Mouse (Mus musculus) liver, embryonic 13.5 days (tissue): Measurements from ENCODE around the gene Ccdc93. TPM values are rescaled to one million over a fixed set of nuclear protein-coding genes. Genes with fewer than 3 reads are reported as not detected.
A peak's percentile ranks its signal among the peaks of the same experiment; 100 is the strongest.

Source experiments
- ATAC-seq: fragments of 200-750 bp; cut with Nextera tagmentation; 2 replicates; pipeline ENCODE4 v1.8.0; 2017; ENCODE audit warnings: low read depth, mild to moderate bottlenecking, moderate number of reproducible peaks, moderate library complexity
- DNase-seq: peaks from one replicate; pipeline ENCODE4 v3.0.0; 2022
- H3K27ac ChIP-seq: fragments of 300-500 bp; sonication (generic); 2 replicates; pipeline ENCODE4 v1.5.1; 2015; ENCODE audit warnings: moderate library complexity, mild to moderate bottlenecking, inconsistent platforms
- H3K27me3 ChIP-seq: fragments of 300-500 bp; sonication (generic); 2 replicates; pipeline ENCODE4 v1.6.1; 2015; ENCODE audit warnings: mild to moderate bottlenecking, inconsistent platforms
- H3K36me3 ChIP-seq: fragments of 300-500 bp; sonication (generic); 2 replicates; pipeline ENCODE4 v1.6.1; 2015; ENCODE audit warnings: mild to moderate bottlenecking, inconsistent platforms
- H3K4me1 ChIP-seq: fragments of 300-500 bp; sonication (generic); replicated peaks from 2 replicates; pipeline ENCODE4 v1.6.1; 2015; ENCODE audit warnings: inconsistent platforms
- H3K4me2 ChIP-seq: fragments of 300-500 bp; sonication (generic); 2 replicates; pipeline ENCODE4 v1.6.1; 2015; ENCODE audit warnings: inconsistent platforms, mild to moderate bottlenecking, moderate library complexity
- H3K4me3 ChIP-seq: fragments of 300-500 bp; sonication (generic); replicated peaks from 2 replicates; pipeline ENCODE4 v1.5.1; 2015; ENCODE audit warnings: mild to moderate bottlenecking, inconsistent platforms
- H3K9ac ChIP-seq: fragments of 300-500 bp; sonication (generic); 2 replicates; pipeline ENCODE4 v1.6.1; 2015; ENCODE audit warnings: mild to moderate bottlenecking, inconsistent platforms
- H3K9me3 ChIP-seq: fragments of 300-500 bp; sonication (generic); replicated peaks from 2 replicates; pipeline ENCODE4 v1.6.1; 2016; ENCODE audit warnings: inconsistent platforms
- WGBS: fragments of 180-500 bp; shearing (Covaris S2); methylation state at CpG from one replicate; pipeline ENCODE4 v1.1.7; 2015; ENCODE audit not compliant: insufficient replicate concordance; 5-methylcytosine and 5-hydroxymethylcytosine counted together
- polyA plus RNA-seq: library from polyadenylated mRNA; unstranded; fragments of >200 nt; fragmentation: Nextera tagmentation; extraction: Ambion mirVana; gene quantifications from 2 replicates; pipeline ENCODE4 v1.2.1, GENCODE M21; 2015

Ccdc93 gene
- polyA plus RNA-seq, 1 experiment from 2014 or later = 3.7 TPM

DNA sequence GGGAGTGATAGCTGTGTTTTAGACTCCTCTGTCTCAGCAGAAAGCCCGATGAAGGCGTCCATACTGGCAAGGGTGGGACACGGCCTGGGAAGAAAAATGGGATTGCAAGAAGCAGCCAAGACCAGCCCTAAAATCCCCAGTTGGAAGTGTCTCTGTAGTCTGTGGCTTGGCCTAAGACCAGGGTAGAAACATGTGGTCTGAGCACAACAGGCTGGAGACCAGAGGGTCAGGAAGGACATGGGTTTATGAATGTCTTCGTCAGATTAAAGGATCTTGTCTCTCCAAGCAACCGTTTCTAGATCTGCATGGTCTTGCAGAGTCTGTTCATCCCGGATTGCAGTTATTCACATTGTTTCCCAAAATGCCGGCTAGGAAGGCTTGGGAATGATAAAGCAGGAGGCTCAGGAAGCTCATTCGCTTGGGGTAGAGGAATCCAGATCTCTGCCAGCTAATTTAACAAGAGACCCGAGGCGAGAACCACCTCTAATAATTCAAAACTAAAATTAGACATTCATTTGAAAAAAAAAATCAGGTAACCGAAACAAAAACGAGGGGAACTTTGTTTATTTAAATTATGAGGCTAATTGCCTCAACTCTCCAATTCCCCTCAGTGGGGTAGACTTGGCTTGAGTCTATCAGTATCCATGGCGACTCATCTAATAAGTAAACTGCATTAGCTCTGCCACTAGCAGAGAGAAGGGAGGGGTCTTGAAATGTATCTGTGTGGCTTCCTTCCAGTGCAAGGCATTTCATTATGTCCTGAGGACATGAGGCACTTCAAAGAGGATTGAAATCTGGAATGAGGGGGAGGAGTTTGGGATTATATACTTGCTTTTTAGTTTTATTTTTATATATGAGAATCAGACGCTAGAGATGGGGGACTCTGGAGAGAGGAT, 31.6 kb upstream of the Ccdc93 start:
- Histone ChIP-seq H3K9ac (no peak overlapping the region), H3K4me2 (no peak overlapping the region), H3K9me3 (no peaks in the 10 kb centered on the region), H3K4me1 (no peaks in the 10 kb centered on the region), H3K27ac (no peak overlapping the region), H3K4me3 (no peak overlapping the region), H3K36me3 (no peaks in the 10 kb centered on the region), H3K27me3 (no peaks in the 10 kb centered on the region)
- DNase-seq (no peak), ATAC-seq (no peak)
- 53% methylated on average over 14 of the region's 14 CpGs for WGBS

DNA sequence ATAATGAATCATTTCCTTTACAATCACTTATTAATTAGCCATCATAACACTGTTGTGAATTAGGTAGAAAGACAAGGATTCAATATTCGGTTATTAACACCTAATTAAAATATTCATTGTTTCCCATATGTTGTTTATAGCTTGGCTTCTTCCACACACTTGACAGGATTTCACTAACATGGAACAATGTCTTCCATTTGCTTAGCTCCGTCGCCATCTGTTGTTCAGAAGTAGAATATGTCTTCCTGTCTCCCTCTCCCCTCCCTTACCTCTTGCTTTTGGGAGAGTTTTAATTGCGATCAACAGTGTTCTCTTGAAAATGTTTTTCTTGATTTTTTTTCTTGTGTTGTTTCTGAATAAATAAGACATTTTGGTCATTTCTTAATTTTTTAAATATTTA, 30.6 kb upstream of the Ccdc93 start:
- Histone ChIP-seq H3K4me3 (no peak overlapping the region), H3K27me3 (no peaks in the 10 kb centered on the region), H3K4me1 (no peaks in the 10 kb centered on the region), H3K36me3 (no peaks in the 10 kb centered on the region), H3K9ac (no peak overlapping the region), H3K9me3 (no peaks in the 10 kb centered on the region), H3K4me2 (no peak overlapping the region), H3K27ac (no peak overlapping the region)
- DNase-seq (no peak), ATAC-seq (no peak)
- 21% methylated on average over 4 of the region's 4 CpGs for WGBS

- no peaks in the 10 kb centered on the region for H3K27me3 ChIP-seq
- WGBS = 35% methylated on average over 4 of the region's 4 CpGs
- DNase-seq (no peak), ATAC-seq (no peak)
- H3K9me3 ChIP-seq = no peaks in the 10 kb centered on the region
- H3K4me3 ChIP-seq = no peak overlapping the region
- no peaks in the 10 kb centered on the region for H3K36me3 ChIP-seq
- H3K9ac ChIP-seq = no peak overlapping the region
- no peaks in the 10 kb centered on the region for H3K4me1 ChIP-seq
- H3K27ac ChIP-seq = no peak overlapping the region
- H3K4me2 ChIP-seq = no peak overlapping the region
Measured at GRCm38 (mm10) chr1:121419084-121419483, 11.8 kb upstream of the Ccdc93 start.

DNA sequence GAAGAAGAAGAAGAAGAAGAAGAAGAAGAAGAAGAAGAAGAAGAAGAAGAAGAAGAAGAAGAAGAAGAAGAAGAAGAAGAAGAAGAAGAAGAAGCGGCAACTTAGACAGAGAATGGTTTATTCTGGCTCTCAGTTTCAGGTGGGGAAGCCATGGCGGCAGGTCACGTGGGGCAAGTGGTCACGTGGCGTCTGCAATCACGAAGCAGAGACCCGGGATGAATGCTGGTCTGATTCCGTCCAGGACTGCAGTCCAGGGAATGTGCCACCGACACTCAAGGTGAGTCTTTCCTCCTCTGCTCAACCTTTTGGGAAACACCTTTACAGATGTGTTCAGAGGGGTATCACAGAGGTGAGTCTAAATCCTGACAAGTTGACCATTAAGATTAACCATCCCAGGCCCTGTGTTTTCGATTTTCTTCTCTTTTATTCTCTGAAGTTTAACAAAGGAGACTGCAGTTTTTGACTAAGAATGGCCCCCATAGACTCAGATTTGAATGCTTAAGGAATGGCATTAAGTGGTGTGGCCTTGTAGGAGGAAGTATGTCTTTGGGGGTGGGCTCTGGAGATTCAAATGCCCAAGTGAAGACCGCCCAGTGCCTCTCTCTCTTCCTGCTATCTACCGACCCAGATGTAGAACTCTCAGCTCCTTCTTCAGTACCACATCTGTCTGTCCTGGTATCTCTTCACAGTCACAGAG, 11.1 kb upstream of the Ccdc93 start:
- 72% methylated on average over 12 of the region's 12 CpGs for WGBS

DNA sequence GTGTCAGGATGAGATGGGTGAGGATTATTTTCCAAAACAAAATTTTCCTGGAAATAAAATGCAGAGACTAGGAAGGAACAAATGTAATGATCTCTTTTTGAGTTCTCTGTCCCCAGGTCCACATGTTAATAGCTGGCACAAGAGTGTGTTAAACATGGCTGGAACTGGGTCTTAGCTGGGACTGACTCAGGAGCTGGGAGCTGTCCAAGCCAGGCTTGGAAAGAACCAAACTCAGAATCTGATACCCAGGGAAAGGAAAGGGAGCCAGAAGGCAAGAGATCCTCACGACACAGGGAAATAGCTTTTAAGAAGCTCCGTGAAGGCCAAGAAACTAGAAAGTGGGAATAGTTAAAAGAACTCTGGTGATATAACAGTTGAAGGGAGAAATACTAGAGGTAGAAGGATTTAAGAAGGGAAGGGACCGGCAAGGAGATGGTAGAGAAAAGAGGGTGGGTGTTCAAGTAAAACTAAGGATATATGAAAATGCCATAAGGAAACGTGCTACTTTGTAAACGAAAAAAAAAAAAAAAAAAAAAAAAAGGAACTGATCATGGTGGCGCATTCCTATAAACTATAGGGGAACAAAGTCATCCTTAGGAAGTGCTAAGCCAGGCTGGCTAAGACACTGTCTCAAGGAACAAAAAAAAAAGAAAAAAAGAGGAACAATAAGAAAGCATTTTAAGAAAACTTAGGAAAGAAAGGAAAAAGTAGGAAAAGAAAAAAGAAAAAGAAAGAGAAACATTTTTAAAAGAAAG, 489 bp upstream of the Ccdc93 start:
- no peak overlapping the region for H3K27ac ChIP-seq
- peaks cover 7% of the 10 kb centered on the region; the same call in 1 of the 2 replicates for H3K36me3 ChIP-seq
- peak overlapping the region; percentile 97 for H3K4me2 ChIP-seq
- H3K4me3 ChIP-seq = no peak overlapping the region
- ATAC-seq (no peak), DNase-seq (no peak)
- H3K27me3 ChIP-seq = no peaks in the 10 kb centered on the region
- no peak overlapping the region for H3K9ac ChIP-seq
- H3K9me3 ChIP-seq = no peaks in the 10 kb centered on the region
- H3K4me1 ChIP-seq = peaks cover 14% of the 10 kb centered on the region
- 19% methylated on average over 6 of the region's 6 CpGs for WGBS

More for the DNA sequence above, 11.1 kb upstream of the Ccdc93 start:
- Histone ChIP-seq H3K9ac (no peak overlapping the region), H3K4me2 (no peak overlapping the region), H3K9me3 (no peaks in the 10 kb centered on the region), H3K27me3 (no peaks in the 10 kb centered on the region), H3K4me1 (no peaks in the 10 kb centered on the region), H3K36me3 (no peaks in the 10 kb centered on the region), H3K4me3 (no peak overlapping the region), H3K27ac (no peak overlapping the region)
- DNase-seq (no peak), ATAC-seq (no peak)

- 82% methylated on average over 7 of the region's 7 CpGs for WGBS
- no peak overlapping the region for H3K9ac ChIP-seq
- no peak overlapping the region for H3K27ac ChIP-seq
- peaks cover 25% of the 10 kb centered on the region for H3K36me3 ChIP-seq
- no peak overlapping the region for H3K4me2 ChIP-seq
- H3K4me3 ChIP-seq = no peak overlapping the region
- H3K4me1 ChIP-seq = peaks cover 14% of the 10 kb centered on the region
- no peaks in the 10 kb centered on the region for H3K9me3 ChIP-seq
- H3K27me3 ChIP-seq = no peaks in the 10 kb centered on the region
- DNase-seq = no peak
- ATAC-seq = no peak
Measured at GRCm38 (mm10) chr1:121435981-121436380, 5.1 kb downstream of the Ccdc93 start.

- peak; percentile 21 for DNase-seq
Measured at GRCm38 (mm10) chr1:121440535-121441381, 9.9 kb downstream of the Ccdc93 start.

DNA sequence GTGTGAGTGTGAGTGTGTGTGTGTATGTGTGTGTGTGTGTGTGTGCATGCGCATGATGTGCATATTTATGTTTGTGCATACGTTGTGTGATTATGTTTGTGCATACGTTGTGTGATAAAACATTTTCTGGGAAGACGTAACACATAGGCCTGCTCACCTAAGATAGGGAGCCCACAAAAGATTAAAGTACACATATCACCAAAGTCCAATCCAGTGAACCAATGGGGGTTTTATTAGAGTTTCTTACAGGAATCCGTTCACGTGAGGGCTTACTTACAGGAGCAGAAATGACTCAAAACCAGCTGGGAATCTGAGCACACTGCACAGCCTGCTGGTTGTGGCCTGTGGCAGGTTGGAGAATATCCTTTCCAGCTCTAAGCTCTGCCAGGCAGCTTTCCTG, 13.3 kb downstream of the Ccdc93 start:
- no peak overlapping the region for H3K4me2 ChIP-seq
- peaks cover 4% of the 10 kb centered on the region; the same call in 1 of the 2 replicates for H3K4me1 ChIP-seq
- H3K4me3 ChIP-seq = no peak overlapping the region
- no peaks in the 10 kb centered on the region for H3K27me3 ChIP-seq
- no peak overlapping the region for H3K9ac ChIP-seq
- H3K9me3 ChIP-seq = no peaks in the 10 kb centered on the region
- 45% methylated on average over 6 of the region's 6 CpGs for WGBS
- no peak for DNase-seq
- peak; percentile 54; the same call in 1 of the 2 replicates for ATAC-seq
- peaks cover 64% of the 10 kb centered on the region for H3K36me3 ChIP-seq
- H3K27ac ChIP-seq = no peak overlapping the region

More at GRCm38 (mm10) chr1:121440535-121441381, 9.9 kb downstream of the Ccdc93 start:
- no peak overlapping the region for H3K4me2 ChIP-seq
- H3K4me3 ChIP-seq = no peak overlapping the region
- ATAC-seq = no peak
- H3K27me3 ChIP-seq = no peaks in the 10 kb centered on the region
- H3K4me1 ChIP-seq = peaks cover 4% of the 10 kb centered on the region; the same call in 1 of the 2 replicates
- H3K27ac ChIP-seq = no peak overlapping the region
- 58% methylated on average over 13 of the region's 13 CpGs for WGBS
- H3K36me3 ChIP-seq = peaks cover 52% of the 10 kb centered on the region
- H3K9ac ChIP-seq = no peak overlapping the region
- no peaks in the 10 kb centered on the region for H3K9me3 ChIP-seq

DNA sequence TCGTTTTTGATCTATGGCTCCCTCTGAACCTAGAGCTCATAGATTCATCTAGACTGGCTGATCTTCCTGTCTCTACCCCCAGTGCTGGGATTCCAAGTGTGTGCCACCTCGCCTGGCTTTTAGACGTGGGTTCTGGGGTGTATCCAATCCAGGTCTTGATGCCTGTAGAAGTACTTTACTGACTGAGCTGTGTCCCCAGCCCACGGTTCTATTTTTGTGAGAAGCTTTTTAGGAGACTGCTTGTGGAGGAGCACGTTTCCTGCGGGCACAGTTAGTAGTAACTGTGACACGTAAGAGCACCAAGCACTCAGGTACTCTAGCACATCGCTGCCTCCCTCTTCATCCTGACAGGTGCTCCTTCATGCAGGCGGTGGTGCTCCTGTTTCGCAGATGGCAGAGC, 16.4 kb downstream of the Ccdc93 start:
- Histone ChIP-seq H3K27ac (no peak overlapping the region), H3K4me3 (no peak overlapping the region), H3K4me1 (peaks cover 4% of the 10 kb centered on the region; the same call in 1 of the 2 replicates), H3K4me2 (no peak overlapping the region), H3K9ac (no peak overlapping the region), H3K27me3 (no peaks in the 10 kb centered on the region), H3K9me3 (no peaks in the 10 kb centered on the region), H3K36me3 (peaks cover 66% of the 10 kb centered on the region)
- DNase-seq (no peak), ATAC-seq (no peak)
- 79% methylated on average over 10 of the region's 10 CpGs for WGBS

GRCm38 (mm10) chr1:121448166-121448565, 17.3 kb downstream of the Ccdc93 start:
- Histone ChIP-seq H3K27ac (no peak overlapping the region), H3K9ac (no peak overlapping the region), H3K36me3 (peaks cover 57% of the 10 kb centered on the region), H3K4me3 (no peak overlapping the region), H3K27me3 (no peaks in the 10 kb centered on the region), H3K4me2 (no peak overlapping the region), H3K9me3 (no peaks in the 10 kb centered on the region), H3K4me1 (peaks cover 4% of the 10 kb centered on the region; the same call in 1 of the 2 replicates)
- DNase-seq (no peak), ATAC-seq (no peak)
- WGBS = 85% methylated on average over 19 of the region's 19 CpGs
